Mouse (Mus musculus): ENCODE data around the gene Myo1b. TPM values are rescaled to one million over a fixed set of nuclear protein-coding genes. Genes with fewer than 3 reads are reported as not detected.

The Myo1b gene
- total RNA-seq (2021), result 10 to 100 TPM in 1 of 2 experiments, 1 to 10 TPM in 1; 8.3 to 13.2 TPM
- long read RNA-seq, experiment 1, full-length matches to known transcripts, result 22 of 28 reads
- long read RNA-seq, experiment 1, partial matches to known transcripts, result 2 of 28 reads
- long read RNA-seq, experiment 1, other reads (novel, unspliced or antisense), result 4 of 28 reads
- long read RNA-seq, experiment 2, full-length matches to known transcripts, result 8 of 10 reads
- long read RNA-seq, experiment 2, partial matches to known transcripts, result 0 of 10 reads
- long read RNA-seq, experiment 2, other reads (novel, unspliced or antisense), result 2 of 10 reads

GRCm38 (mm10) chr1:51915576-51916156 lies at the start of gene Myo1b:
Gene Myo1b, minus strand, starts transcription at chr1:51916071.
- DNase-seq (ENCODE audit: low spot score), result peak; percentile 34

- DNase-seq (ENCODE audit: low spot score), result no peak
These were observed 48.8 kb upstream of the Myo1b start for GRCm38 (mm10) chr1:51964647-51965046.

GRCm38 (mm10) chr1:51947116-51947515 lies 31.2 kb upstream of the Myo1b start:
- DNase-seq (ENCODE audit: low spot score), result no peak

GRCm38 (mm10) chr1:51944755-51945154 lies 28.9 kb upstream of the Myo1b start:
- peak; percentile 36 for DNase-seq (ENCODE audit: low spot score)

GRCm38 (mm10) chr1:51938357-51938756 lies 22.5 kb upstream of the Myo1b start:
- DNase-seq (ENCODE audit: low spot score), result no peak

- no peak for DNase-seq (ENCODE audit: low spot score)
These were observed 19.1 kb upstream of the Myo1b start for GRCm38 (mm10) chr1:51935006-51935405.

- no peak for DNase-seq (ENCODE audit: low spot score)
These were observed 18.5 kb upstream of the Myo1b start for GRCm38 (mm10) chr1:51934176-51934924.

- no peak for DNase-seq (ENCODE audit: low spot score)
These were observed 17.0 kb upstream of the Myo1b start for GRCm38 (mm10) chr1:51932826-51933225.

GRCm38 (mm10) chr1:51931561-51931960 lies 15.7 kb upstream of the Myo1b start:
- DNase-seq (ENCODE audit: low spot score), result no peak

- no peak for DNase-seq (ENCODE audit: low spot score)
These were observed 14.7 kb upstream of the Myo1b start for GRCm38 (mm10) chr1:51930584-51930983.

- DNase-seq (ENCODE audit: low spot score), result no peak
These were observed 13.7 kb upstream of the Myo1b start for GRCm38 (mm10) chr1:51929557-51929956.

- DNase-seq (ENCODE audit: low spot score), result no peak
These were observed 6.9 kb upstream of the Myo1b start for GRCm38 (mm10) chr1:51922820-51923219.

- no peak for DNase-seq (ENCODE audit: low spot score)
These were observed 405 bp upstream of the Myo1b start for GRCm38 (mm10) chr1:51916276-51916675.

GRCm38 (mm10) chr1:51915051-51915575 lies 758 bp downstream of the Myo1b start:
- peak; percentile 62 for DNase-seq (ENCODE audit: low spot score)

GRCm38 (mm10) chr1:51914095-51914494 lies 1.8 kb downstream of the Myo1b start:
- no peak for DNase-seq (ENCODE audit: low spot score)

- DNase-seq (ENCODE audit: low spot score), result no peak
These were observed 2.6 kb downstream of the Myo1b start for GRCm38 (mm10) chr1:51913071-51913814.

- DNase-seq (ENCODE audit: low spot score), result no peak
These were observed 4.5 kb downstream of the Myo1b start for GRCm38 (mm10) chr1:51911331-51911730.

GRCm38 (mm10) chr1:51909204-51909603 lies 6.7 kb downstream of the Myo1b start:
- no peak for DNase-seq (ENCODE audit: low spot score)

GRCm38 (mm10) chr1:51907821-51908220 lies 8.1 kb downstream of the Myo1b start:
- no peak for DNase-seq (ENCODE audit: low spot score)

GRCm38 (mm10) chr1:51906206-51906906 lies 9.5 kb downstream of the Myo1b start:
- DNase-seq (ENCODE audit: low spot score), result no peak

GRCm38 (mm10) chr1:51905073-51905472 lies 10.8 kb downstream of the Myo1b start:
- DNase-seq (ENCODE audit: low spot score), result no peak
